Mouse (Mus musculus): Measurements from ENCODE around the gene Exosc1. TPM values are rescaled to one million over a fixed set of nuclear protein-coding genes. Genes with fewer than 3 reads are reported as not detected.
"Not testable (repeated sequence)": the region's sequence is repeated elsewhere in the genome, so short reads cannot be mapped to it uniquely, and the experiment has no call there.

Exosc1 gene
- polyA plus RNA-seq, 1 experiment from 2014 or later = 70.3 TPM

DNA sequence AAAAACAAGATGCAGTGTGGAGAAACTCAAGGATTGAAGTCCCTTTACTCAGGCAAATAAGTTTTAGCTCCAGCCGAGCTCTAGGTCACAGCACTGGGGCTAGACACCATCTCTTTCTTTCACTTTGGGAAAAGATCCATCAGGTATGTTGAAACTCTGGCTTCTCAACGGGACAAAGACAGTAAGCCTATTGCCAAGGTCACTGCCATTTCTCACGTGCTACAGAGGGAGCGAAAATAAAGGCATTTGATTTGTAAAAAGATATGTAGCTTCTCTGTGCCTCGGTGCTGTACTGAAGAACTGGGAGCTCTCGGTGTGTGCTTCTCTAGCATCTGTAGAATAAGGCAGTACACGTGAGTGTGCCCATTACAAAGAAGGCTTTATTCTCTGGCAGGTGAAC is 10.6 kb upstream of the Exosc1 start:
- Histone ChIP-seq H3K4me1 (no peaks in the 10 kb centered on the region), H3K27me3 (replicated peaks) (no peaks in the 10 kb centered on the region), H3K9ac (no peak overlapping the region), H3K9me3 (no peaks in the 10 kb centered on the region), H3K4me3 (replicated peaks) (no peak overlapping the region), H3K27ac (no peak overlapping the region), H3K36me3 (peaks cover 65% of the 10 kb centered on the region), H3K4me2 (no peak overlapping the region)
- ATAC-seq (ENCODE audit: insufficient read depth, low FRiP score, low read depth) = no peak
- WGBS = 85% methylated on average over 7 of the region's 7 CpGs

DNA sequence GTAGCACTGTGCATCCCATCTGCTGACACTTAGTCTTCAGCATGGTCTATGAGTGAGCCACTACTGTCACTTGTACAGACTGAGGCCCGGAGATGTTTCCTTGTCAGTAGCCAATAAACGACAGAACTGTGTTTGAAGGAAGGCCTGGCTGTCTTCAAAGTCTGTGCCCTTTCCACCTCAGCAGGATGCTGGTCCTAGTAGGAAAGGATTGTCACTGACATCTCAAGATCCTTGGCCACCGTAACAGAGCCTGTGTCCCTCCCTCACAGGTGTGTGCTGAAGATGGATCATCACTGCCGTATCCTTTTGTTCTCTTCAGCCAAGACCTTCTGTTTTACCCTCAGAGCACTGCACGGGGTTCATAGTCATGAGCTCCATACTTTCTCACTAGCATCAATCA is 5.3 kb upstream of the Exosc1 start:
- H3K4me1 ChIP-seq = peaks cover 7% of the 10 kb centered on the region
- H3K36me3 ChIP-seq = peaks cover 38% of the 10 kb centered on the region
- H3K4me2 ChIP-seq = no peak overlapping the region
- ATAC-seq (ENCODE audit: insufficient read depth, low FRiP score, low read depth) = no peak
- no peak overlapping the region for H3K4me3 ChIP-seq (replicated peaks)
- H3K9me3 ChIP-seq = no peaks in the 10 kb centered on the region
- 89% methylated on average over 5 of the region's 5 CpGs for WGBS
- no peak overlapping the region for H3K9ac ChIP-seq
- H3K27me3 ChIP-seq (replicated peaks) = no peaks in the 10 kb centered on the region
- H3K27ac ChIP-seq = no peak overlapping the region

DNA sequence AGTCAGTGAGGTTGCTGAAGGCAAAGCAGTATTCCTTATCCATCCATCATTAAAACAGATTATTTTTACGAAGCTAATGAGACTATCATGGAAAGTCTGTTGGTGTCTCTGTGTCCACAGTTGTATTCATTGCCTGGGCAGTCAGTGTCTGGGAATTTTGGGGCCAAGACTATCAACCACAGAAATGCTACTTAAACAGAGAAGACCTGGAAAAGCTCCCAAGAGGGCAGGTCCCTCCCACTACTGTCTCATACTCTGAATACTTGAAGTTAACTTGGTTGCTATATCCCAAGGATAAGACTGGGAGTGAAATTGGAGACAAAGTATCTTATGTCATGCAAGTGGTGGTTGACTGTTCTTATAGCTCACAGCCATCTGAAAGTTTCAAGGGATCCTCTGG is 2.7 kb upstream of the Exosc1 start:
- 76% methylated on average over 1 of the region's 1 CpGs for WGBS
- no peaks in the 10 kb centered on the region for H3K9me3 ChIP-seq
- H3K27me3 ChIP-seq (replicated peaks) = no peaks in the 10 kb centered on the region
- H3K4me2 ChIP-seq = no peak overlapping the region
- H3K9ac ChIP-seq = no peak overlapping the region
- no peak for ATAC-seq (ENCODE audit: insufficient read depth, low FRiP score, low read depth)
- H3K4me3 ChIP-seq (replicated peaks) = no peak overlapping the region
- H3K36me3 ChIP-seq = peaks cover 23% of the 10 kb centered on the region
- peaks cover 7% of the 10 kb centered on the region for H3K4me1 ChIP-seq
- no peak overlapping the region for H3K27ac ChIP-seq

DNA sequence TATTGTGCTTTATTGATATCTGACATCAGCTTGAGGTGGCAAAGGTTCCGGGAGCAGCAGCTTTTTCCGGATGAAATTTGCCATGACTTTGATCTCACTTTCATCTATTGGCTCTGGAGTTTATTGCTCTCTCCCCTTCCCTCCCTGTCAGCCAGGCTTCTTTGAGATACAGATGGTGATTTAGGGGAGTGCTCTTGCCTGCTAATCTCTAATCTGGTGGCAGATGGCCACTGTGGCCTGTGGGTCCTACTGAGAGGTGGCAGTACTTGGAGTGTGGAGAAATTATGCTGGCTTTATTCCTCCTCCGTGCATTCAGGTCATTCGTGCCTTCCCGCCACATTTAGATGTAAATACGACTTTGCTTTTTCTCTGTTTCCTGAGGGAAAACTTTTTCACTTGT is 901 bp upstream of the Exosc1 start:
- H3K9ac ChIP-seq = peak overlapping the region; percentile 79
- ATAC-seq (ENCODE audit: insufficient read depth, low FRiP score, low read depth) = no peak
- peaks cover 13% of the 10 kb centered on the region for H3K36me3 ChIP-seq
- peak overlapping the region; percentile 80 for H3K4me3 ChIP-seq (replicated peaks)
- peaks cover 7% of the 10 kb centered on the region for H3K4me1 ChIP-seq
- H3K27ac ChIP-seq = no peak overlapping the region
- H3K27me3 ChIP-seq (replicated peaks) = no peaks in the 10 kb centered on the region
- peak overlapping the region; percentile 67 for H3K4me2 ChIP-seq
- 30% methylated on average over 6 of the region's 6 CpGs for WGBS
- H3K9me3 ChIP-seq = no peaks in the 10 kb centered on the region

- peak overlapping the region; percentile 80 for H3K4me3 ChIP-seq (replicated peaks)
- WGBS = 1% methylated on average over 28 of the region's 28 CpGs
- H3K27me3 ChIP-seq (replicated peaks) = no peaks in the 10 kb centered on the region
- peak overlapping the region; percentile 75 for H3K4me2 ChIP-seq
- H3K9ac ChIP-seq = peak overlapping the region; percentile 57
- 0 out of 2 replicates have a peak, but pooled peaks have one; percentile 2 for ATAC-seq (ENCODE audit: insufficient read depth, low FRiP score, low read depth)
- H3K27ac ChIP-seq = peak overlapping the region; percentile 17; the same call in 1 of the 2 replicates
- no peaks in the 10 kb centered on the region for H3K9me3 ChIP-seq
- peaks cover 7% of the 10 kb centered on the region for H3K4me1 ChIP-seq
- H3K36me3 ChIP-seq = peaks cover 3% of the 10 kb centered on the region; the same call in 1 of the 2 replicates
Observed at GRCm38 (mm10) chr19:41932686-41933085, 537 bp downstream of the Exosc1 start.

DNA sequence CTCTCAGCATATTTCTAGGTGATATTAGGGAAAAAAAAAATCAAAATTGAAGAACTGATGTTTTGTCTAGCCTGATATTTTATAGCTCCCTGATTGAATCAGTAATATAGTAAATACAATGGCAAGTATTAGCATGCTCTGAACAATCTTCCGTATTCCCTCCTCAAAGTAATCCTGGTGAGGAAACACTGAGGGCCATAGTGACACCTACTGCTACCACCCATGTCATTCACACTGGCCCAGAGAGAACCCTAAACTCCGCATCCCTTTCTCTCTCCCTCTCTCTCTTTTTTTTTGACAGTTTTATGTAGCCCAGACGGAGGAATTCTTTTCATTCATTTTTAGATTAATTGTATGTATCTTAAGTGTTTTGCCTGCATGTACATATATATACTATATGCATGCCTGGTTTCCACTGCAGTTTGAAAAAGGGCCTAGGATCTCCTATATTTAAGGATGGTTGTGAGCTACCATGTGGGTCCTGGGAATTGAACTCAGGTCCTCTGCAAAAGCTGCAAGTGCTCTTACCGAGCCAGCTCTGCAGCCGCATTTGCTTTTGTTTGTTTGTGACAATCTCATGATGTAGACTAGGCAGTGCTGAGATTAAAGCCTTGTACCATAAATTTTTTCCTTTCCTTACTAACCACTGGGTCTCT is 12.7 kb downstream of the Exosc1 start:
- no peak for ATAC-seq (ENCODE audit: insufficient read depth, low FRiP score, low read depth)

DNA sequence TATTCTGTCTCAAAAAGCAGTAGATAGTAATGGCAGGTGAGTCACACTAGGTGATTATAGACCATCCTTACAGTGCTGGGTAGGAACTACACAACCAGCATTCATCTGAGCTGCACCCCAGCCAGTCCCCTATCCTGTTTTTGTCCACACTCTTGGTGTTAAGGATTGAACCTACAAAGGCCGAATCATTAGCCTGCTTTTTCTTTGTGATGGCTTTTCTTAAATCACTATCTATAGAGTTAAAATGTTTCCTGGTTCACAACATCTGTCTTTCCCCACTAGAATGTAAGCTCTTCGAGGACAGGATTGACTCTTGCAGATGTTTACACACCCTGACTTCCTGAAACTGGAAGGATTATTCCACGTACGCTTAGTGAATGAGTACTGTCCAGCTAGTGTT is 13.8 kb downstream of the Exosc1 start:
- Histone ChIP-seq H3K4me2 (no peak overlapping the region), H3K9me3 (no peaks in the 10 kb centered on the region), H3K27ac (no peak overlapping the region), H3K27me3 (replicated peaks) (no peaks in the 10 kb centered on the region), H3K9ac (no peak overlapping the region), H3K36me3 (peaks cover 33% of the 10 kb centered on the region), H3K4me1 (no peaks in the 10 kb centered on the region), H3K4me3 (replicated peaks) (no peak overlapping the region)
- no peak for ATAC-seq (ENCODE audit: insufficient read depth, low FRiP score, low read depth)
- WGBS = 67% methylated on average over 4 of the region's 4 CpGs

More for the DNA sequence above, 12.7 kb downstream of the Exosc1 start:
- Histone ChIP-seq H3K27ac (no peak overlapping the region), H3K4me3 (replicated peaks) (no peak overlapping the region), H3K4me1 (no peaks in the 10 kb centered on the region), H3K9ac (no peak overlapping the region), H3K27me3 (replicated peaks) (no peaks in the 10 kb centered on the region), H3K36me3 (peaks cover 32% of the 10 kb centered on the region), H3K9me3 (no peaks in the 10 kb centered on the region), H3K4me2 (no peak overlapping the region)
- WGBS = 67% methylated on average over 5 of the region's 5 CpGs

DNA sequence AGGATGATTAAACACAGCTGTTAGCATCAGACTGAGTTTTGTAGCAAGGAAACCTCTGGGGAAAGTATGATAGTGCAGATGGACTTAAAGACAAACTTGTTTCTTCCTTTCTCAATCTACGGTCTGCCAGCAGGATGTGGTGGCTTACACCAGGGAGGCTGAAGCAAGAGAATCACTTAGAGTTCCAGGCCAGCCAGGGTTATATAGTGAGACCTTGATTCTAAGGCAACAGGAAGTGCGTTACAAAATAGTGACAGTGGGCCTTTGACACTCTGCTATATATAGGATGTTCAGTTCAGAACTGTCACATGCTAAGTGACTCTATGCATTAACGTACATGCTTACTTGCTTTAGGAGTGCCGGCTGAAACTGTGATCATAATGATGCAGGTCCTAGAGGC is 16.4 kb downstream of the Exosc1 start:
- 79% methylated on average over 4 of the region's 4 CpGs for WGBS
- H3K36me3 ChIP-seq = peaks cover 31% of the 10 kb centered on the region

GRCm38 (mm10) chr19:41915294-41915693 is 17.9 kb downstream of the Exosc1 start:
- no peak overlapping the region for H3K4me3 ChIP-seq (replicated peaks)
- peaks cover 14% of the 10 kb centered on the region for H3K4me1 ChIP-seq
- no peaks in the 10 kb centered on the region for H3K9me3 ChIP-seq
- peaks cover 29% of the 10 kb centered on the region for H3K36me3 ChIP-seq
- no peak overlapping the region for H3K9ac ChIP-seq
- H3K27me3 ChIP-seq (replicated peaks) = no peaks in the 10 kb centered on the region
- ATAC-seq (ENCODE audit: insufficient read depth, low FRiP score, low read depth) = no peak
- WGBS = 85% methylated on average over 3 of the region's 3 CpGs
- H3K27ac ChIP-seq = no peak overlapping the region
- H3K4me2 ChIP-seq = no peak overlapping the region

More for the DNA sequence above, 16.4 kb downstream of the Exosc1 start:
- H3K9ac ChIP-seq = no peak overlapping the region
- no peak overlapping the region for H3K4me3 ChIP-seq (replicated peaks)
- H3K4me2 ChIP-seq = no peak overlapping the region
- H3K4me1 ChIP-seq = peaks cover 14% of the 10 kb centered on the region
- no peak overlapping the region for H3K27ac ChIP-seq
- ATAC-seq (ENCODE audit: insufficient read depth, low FRiP score, low read depth) = no peak
- no peaks in the 10 kb centered on the region for H3K27me3 ChIP-seq (replicated peaks)
- H3K9me3 ChIP-seq = no peaks in the 10 kb centered on the region

- not testable (repeated sequence) for H3K9ac ChIP-seq; H3K9me3 ChIP-seq; H3K4me3 ChIP-seq (replicated peaks); H3K27ac ChIP-seq; H3K27me3 ChIP-seq (replicated peaks); ATAC-seq (ENCODE audit: insufficient read depth, low FRiP score, low read depth)
- Histone ChIP-seq H3K4me1 (peaks cover 14% of the 10 kb centered on the region), H3K4me2 (peak overlapping the region; percentile 82; the same call in 1 of the 2 replicates), H3K36me3 (peaks cover 29% of the 10 kb centered on the region)
Observed at GRCm38 (mm10) chr19:41914592-41914882, 18.7 kb downstream of the Exosc1 start.

DNA sequence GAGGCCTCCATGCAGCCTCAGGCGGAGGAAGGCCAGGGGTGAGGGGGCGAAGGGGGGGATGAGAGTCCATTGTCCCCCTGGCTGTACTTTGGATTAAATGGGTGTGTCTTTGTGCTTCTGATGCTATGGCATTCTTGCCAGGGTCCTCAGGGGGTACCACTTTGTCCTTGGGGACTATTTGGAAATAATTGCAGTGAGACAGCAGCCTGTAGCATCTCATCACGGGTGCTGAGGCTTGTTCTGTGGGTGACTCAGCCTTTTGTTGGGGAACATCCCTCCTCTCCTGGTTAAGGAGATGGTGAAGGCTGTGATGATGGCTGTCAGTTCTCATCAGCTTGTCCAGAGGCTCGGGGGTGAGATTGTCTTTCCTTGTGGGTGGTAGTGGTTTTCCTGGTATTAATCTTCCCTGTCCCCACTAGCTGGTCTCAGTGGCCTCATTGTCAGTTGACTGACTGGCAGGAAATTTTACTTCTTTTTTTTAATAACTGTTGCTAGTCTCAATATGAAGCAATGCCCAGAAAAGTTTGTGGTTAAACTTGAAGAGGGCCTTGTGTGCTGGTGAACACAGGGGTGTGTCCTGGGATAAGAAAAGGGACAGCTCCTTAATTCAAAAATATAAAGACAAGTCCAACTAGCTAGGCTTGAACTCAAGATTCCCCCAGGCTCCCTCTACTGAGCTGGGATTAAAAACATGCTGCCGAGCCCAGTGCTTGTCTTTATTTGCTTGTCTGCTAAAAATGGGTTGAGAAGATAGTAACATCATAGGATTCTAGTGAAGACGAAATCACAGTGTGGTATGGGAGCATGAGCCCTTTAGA is 19.2 kb downstream of the Exosc1 start:
- peak overlapping the region; percentile 13; the same call in 1 of the 2 replicates for H3K9ac ChIP-seq
- H3K4me1 ChIP-seq = peaks cover 14% of the 10 kb centered on the region
- WGBS = 41% methylated on average over 6 of the region's 6 CpGs
- no peaks in the 10 kb centered on the region for H3K9me3 ChIP-seq
- no peak for ATAC-seq (ENCODE audit: insufficient read depth, low FRiP score, low read depth)
- peaks cover 24% of the 10 kb centered on the region for H3K36me3 ChIP-seq
- no peak overlapping the region for H3K27ac ChIP-seq
- peak overlapping the region; percentile 82 for H3K4me2 ChIP-seq
- H3K27me3 ChIP-seq (replicated peaks) = no peaks in the 10 kb centered on the region
- peak overlapping the region; percentile 96 for H3K4me3 ChIP-seq (replicated peaks)

Measured in stomach, embryonic 15.5 days (tissue).